Mouse (Mus musculus): ENCODE results near the gene Tmem235.

GRCm38 (mm10) chr11:117912684-117913352 lies 52.3 kb downstream of the Tmem235 start:
- peak; percentile 95 for TF ChIP-seq CTCF (IDR thresholded peaks at IDR 0.05; ENCODE audit: control insufficient read depth, insufficient read depth, low read length)
- TF ChIP-seq POLR2A (IDR thresholded peaks at IDR 0.05; ENCODE audit: borderline replicate concordance, control insufficient read depth, low read depth, low read length), result no peak
